Mouse (Mus musculus): Measurements from ENCODE around the gene Map3k1.

DNA sequence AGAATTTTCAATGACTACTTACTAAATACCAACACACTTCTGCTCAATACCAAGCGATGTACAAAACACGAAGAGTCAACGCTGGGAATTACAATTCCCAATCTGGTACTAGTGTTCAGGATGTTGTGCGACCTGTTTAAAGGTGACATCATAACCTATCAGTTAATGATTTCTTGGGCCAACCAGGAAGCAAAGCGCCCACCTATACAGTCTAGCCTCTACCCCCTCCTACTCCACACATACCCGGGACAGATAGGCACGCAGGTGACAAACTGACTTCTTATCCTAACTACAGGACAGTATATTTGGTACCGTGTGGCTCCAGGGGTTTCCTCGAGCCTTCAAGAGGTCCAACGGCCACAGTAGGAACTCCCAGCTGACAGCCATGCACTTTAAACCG, 5.9 kb downstream of the Map3k1 start:
- no peak for TF ChIP-seq POLR2A (IDR thresholded peaks at IDR 0.05; ENCODE audit: low read depth, low read length)
- TF ChIP-seq TBP (conservative IDR thresholded peaks at IDR 0.05; ENCODE audit: low read depth, low read length) = no peak
- TF ChIP-seq E2F4 (IDR thresholded peaks at IDR 0.05; ENCODE audit: insufficient replicate concordance, low read depth, low read length) = no peak
- no peak for TF ChIP-seq MAX (IDR thresholded peaks at IDR 0.05; ENCODE audit: low read length)
- no peak for TF ChIP-seq EP300 (IDR thresholded peaks at IDR 0.05; ENCODE audit: low read length)
